Mouse (Mus musculus): ENCODE measurements at regions not wholly inside any gene's neighbourhood (a gene's known extent, or its start where the extent isn't known, plus 50 kb on each side); places are given as distances from the start of the nearest gene placed in this dataset.
A peak's percentile ranks its signal among the peaks of the same experiment; 100 is the strongest.

- Histone ChIP-seq H3K27me3 (ENCODE audit: control insufficient read depth, insufficient read depth, low read length) (no peaks in the 10 kb centered on the region), H3K36me3 (ENCODE audit: control insufficient read depth, insufficient read depth, low read length) (no peaks in the 10 kb centered on the region), H3K4me1 (ENCODE audit: control insufficient read depth, insufficient read depth, low read length) (no peaks in the 10 kb centered on the region), H3K27ac (ENCODE audit: low read depth, low read length) (no peak overlapping the region), H3K9me3 (ENCODE audit: control insufficient read depth, low read length) (no peaks in the 10 kb centered on the region), H3K4me3 (ENCODE audit: low read depth, low read length) (no peak overlapping the region), H3K4me2 (ENCODE audit: low read depth, low read length) (0 out of 2 replicates have a peak overlapping the region, but pooled peaks have one; percentile 4), H3K9ac (replicated peaks; ENCODE audit: low read depth, low read length) (no peak overlapping the region)
- peak; percentile 41; the same call in 1 of the 2 replicates for ATAC-seq (ENCODE audit: low read depth)
- 62% methylated on average over 12 of the region's 12 CpGs for WGBS
Measured at GRCm38 (mm10) chr1:33271437-33272145, 398.0 kb downstream of the Prim2 start.

- no peaks in the 10 kb centered on the region for H3K9me3 ChIP-seq (ENCODE audit: control insufficient read depth, low read length)
- ATAC-seq (ENCODE audit: low read depth) = no peak
- WGBS = 65% methylated on average over 4 of the region's 4 CpGs
Measured at GRCm38 (mm10) chr1:33269162-33269561, 400.4 kb downstream of the Prim2 start.

GRCm38 (mm10) chr1:33265731-33266415 is 403.7 kb downstream of the Prim2 start:
- H3K27ac ChIP-seq (ENCODE audit: low read depth, low read length) = no peak overlapping the region
- no peaks in the 10 kb centered on the region for H3K27me3 ChIP-seq (ENCODE audit: control insufficient read depth, insufficient read depth, low read length)
- no peak overlapping the region for H3K9ac ChIP-seq (replicated peaks; ENCODE audit: low read depth, low read length)
- H3K36me3 ChIP-seq (ENCODE audit: control insufficient read depth, insufficient read depth, low read length) = no peaks in the 10 kb centered on the region
- no peak overlapping the region for H3K4me3 ChIP-seq (ENCODE audit: low read depth, low read length)
- H3K9me3 ChIP-seq (ENCODE audit: control insufficient read depth, low read length) = no peaks in the 10 kb centered on the region
- WGBS = 78% methylated on average over 5 of the region's 5 CpGs
- no peak overlapping the region for H3K4me2 ChIP-seq (ENCODE audit: low read depth, low read length)
- no peaks in the 10 kb centered on the region for H3K4me1 ChIP-seq (ENCODE audit: control insufficient read depth, insufficient read depth, low read length)
- ATAC-seq (ENCODE audit: low read depth) = no peak

More at GRCm38 (mm10) chr1:33269162-33269561, 400.4 kb downstream of the Prim2 start:
- Histone ChIP-seq H3K36me3 (ENCODE audit: control insufficient read depth, insufficient read depth, low read length) (no peaks in the 10 kb centered on the region), H3K9ac (replicated peaks; ENCODE audit: low read depth, low read length) (no peak overlapping the region), H3K27me3 (ENCODE audit: control insufficient read depth, insufficient read depth, low read length) (no peaks in the 10 kb centered on the region), H3K4me1 (ENCODE audit: control insufficient read depth, insufficient read depth, low read length) (no peaks in the 10 kb centered on the region), H3K27ac (ENCODE audit: low read depth, low read length) (no peak overlapping the region), H3K4me2 (ENCODE audit: low read depth, low read length) (no peak overlapping the region), H3K4me3 (ENCODE audit: low read depth, low read length) (no peak overlapping the region)

GRCm38 (mm10) chr1:33249474-33249873 is 420.1 kb downstream of the Prim2 start:
- no peak overlapping the region for H3K9ac ChIP-seq (replicated peaks; ENCODE audit: low read depth, low read length)
- H3K4me1 ChIP-seq (ENCODE audit: control insufficient read depth, insufficient read depth, low read length) = no peaks in the 10 kb centered on the region
- 88% methylated on average over 5 of the region's 5 CpGs for WGBS
- no peaks in the 10 kb centered on the region for H3K36me3 ChIP-seq (ENCODE audit: control insufficient read depth, insufficient read depth, low read length)
- no peak overlapping the region for H3K4me3 ChIP-seq (ENCODE audit: low read depth, low read length)
- no peak overlapping the region for H3K4me2 ChIP-seq (ENCODE audit: low read depth, low read length)
- H3K9me3 ChIP-seq (ENCODE audit: control insufficient read depth, low read length) = no peaks in the 10 kb centered on the region
- no peaks in the 10 kb centered on the region for H3K27me3 ChIP-seq (ENCODE audit: control insufficient read depth, insufficient read depth, low read length)
- ATAC-seq (ENCODE audit: low read depth) = no peak
- H3K27ac ChIP-seq (ENCODE audit: low read depth, low read length) = no peak overlapping the region

- Histone ChIP-seq H3K4me2 (ENCODE audit: low read depth, low read length) (no peak overlapping the region), H3K27me3 (ENCODE audit: control insufficient read depth, insufficient read depth, low read length) (no peaks in the 10 kb centered on the region), H3K9ac (replicated peaks; ENCODE audit: low read depth, low read length) (no peak overlapping the region), H3K27ac (ENCODE audit: low read depth, low read length) (no peak overlapping the region), H3K36me3 (ENCODE audit: control insufficient read depth, insufficient read depth, low read length) (no peaks in the 10 kb centered on the region), H3K9me3 (ENCODE audit: control insufficient read depth, low read length) (no peaks in the 10 kb centered on the region), H3K4me1 (ENCODE audit: control insufficient read depth, insufficient read depth, low read length) (no peaks in the 10 kb centered on the region), H3K4me3 (ENCODE audit: low read depth, low read length) (no peak overlapping the region)
- no peak for ATAC-seq (ENCODE audit: low read depth)
- WGBS = 91% methylated on average over 6 of the region's 6 CpGs
Measured at GRCm38 (mm10) chr1:33247076-33247475, 422.5 kb downstream of the Prim2 start.

GRCm38 (mm10) chr1:33245186-33245585 is 424.4 kb downstream of the Prim2 start:
- Histone ChIP-seq H3K9me3 (ENCODE audit: control insufficient read depth, low read length) (no peaks in the 10 kb centered on the region), H3K9ac (replicated peaks; ENCODE audit: low read depth, low read length) (no peak overlapping the region), H3K4me2 (ENCODE audit: low read depth, low read length) (no peak overlapping the region), H3K4me1 (ENCODE audit: control insufficient read depth, insufficient read depth, low read length) (no peaks in the 10 kb centered on the region), H3K27ac (ENCODE audit: low read depth, low read length) (no peak overlapping the region), H3K4me3 (ENCODE audit: low read depth, low read length) (no peak overlapping the region), H3K27me3 (ENCODE audit: control insufficient read depth, insufficient read depth, low read length) (no peaks in the 10 kb centered on the region), H3K36me3 (ENCODE audit: control insufficient read depth, insufficient read depth, low read length) (no peaks in the 10 kb centered on the region)
- ATAC-seq (ENCODE audit: low read depth) = no peak
- 86% methylated on average over 4 of the region's 4 CpGs for WGBS

- WGBS = 85% methylated on average over 8 of the region's 8 CpGs
- Histone ChIP-seq H3K4me1 (ENCODE audit: control insufficient read depth, insufficient read depth, low read length) (no peaks in the 10 kb centered on the region), H3K4me2 (ENCODE audit: low read depth, low read length) (no peak overlapping the region), H3K36me3 (ENCODE audit: control insufficient read depth, insufficient read depth, low read length) (no peaks in the 10 kb centered on the region), H3K27ac (ENCODE audit: low read depth, low read length) (no peak overlapping the region), H3K9me3 (ENCODE audit: control insufficient read depth, low read length) (no peaks in the 10 kb centered on the region), H3K9ac (replicated peaks; ENCODE audit: low read depth, low read length) (no peak overlapping the region), H3K4me3 (ENCODE audit: low read depth, low read length) (no peak overlapping the region), H3K27me3 (ENCODE audit: control insufficient read depth, insufficient read depth, low read length) (no peaks in the 10 kb centered on the region)
- ATAC-seq (ENCODE audit: low read depth) = no peak
Measured at GRCm38 (mm10) chr1:33244691-33245090, 424.9 kb downstream of the Prim2 start.

GRCm38 (mm10) chr1:33222997-33223396 is 446.6 kb downstream of the Prim2 start:
- Histone ChIP-seq H3K4me1 (ENCODE audit: control insufficient read depth, insufficient read depth, low read length) (no peaks in the 10 kb centered on the region), H3K4me3 (ENCODE audit: low read depth, low read length) (no peak overlapping the region), H3K9ac (replicated peaks; ENCODE audit: low read depth, low read length) (no peak overlapping the region), H3K9me3 (ENCODE audit: control insufficient read depth, low read length) (no peaks in the 10 kb centered on the region), H3K27me3 (ENCODE audit: control insufficient read depth, insufficient read depth, low read length) (no peaks in the 10 kb centered on the region), H3K4me2 (ENCODE audit: low read depth, low read length) (no peak overlapping the region), H3K27ac (ENCODE audit: low read depth, low read length) (no peak overlapping the region), H3K36me3 (ENCODE audit: control insufficient read depth, insufficient read depth, low read length) (no peaks in the 10 kb centered on the region)
- 49% methylated on average over 6 of the region's 6 CpGs for WGBS
- ATAC-seq (ENCODE audit: low read depth) = no peak

GRCm38 (mm10) chr1:33214815-33215214 is 454.8 kb downstream of the Prim2 start:
- Histone ChIP-seq H3K9ac (replicated peaks; ENCODE audit: low read depth, low read length) (no peak overlapping the region), H3K36me3 (ENCODE audit: control insufficient read depth, insufficient read depth, low read length) (no peaks in the 10 kb centered on the region), H3K27ac (ENCODE audit: low read depth, low read length) (no peak overlapping the region), H3K4me3 (ENCODE audit: low read depth, low read length) (no peak overlapping the region), H3K27me3 (ENCODE audit: control insufficient read depth, insufficient read depth, low read length) (no peaks in the 10 kb centered on the region), H3K4me1 (ENCODE audit: control insufficient read depth, insufficient read depth, low read length) (no peaks in the 10 kb centered on the region), H3K9me3 (ENCODE audit: control insufficient read depth, low read length) (no peaks in the 10 kb centered on the region), H3K4me2 (ENCODE audit: low read depth, low read length) (no peak overlapping the region)
- 59% methylated on average over 5 of the region's 5 CpGs for WGBS
- peak; percentile 76; the same call in 1 of the 2 replicates for ATAC-seq (ENCODE audit: low read depth)
